Mouse (Mus musculus) CD4-positive, CD25-positive, alpha-beta regulatory T cell, adult 4 months (primary cell): ENCODE measurements around the gene Mylk4. TPM values are rescaled to one million over a fixed set of nuclear protein-coding genes. Genes with fewer than 3 reads are reported as not detected.

Experiments
- ATAC-seq: one replicate; pipeline ENCODE4 v1.8.0; 2017
- polyA plus RNA-seq, 2 experiments: library from polyadenylated mRNA; unstranded; fragments of 100-300 nt; shearing (Covaris generic); gene quantifications; one replicate each; pipeline ENCODE4 v1.2.1; 2017

Mylk4 gene
- polyA plus RNA-seq, 2 experiments from 2014 or later: not detected

DNA sequence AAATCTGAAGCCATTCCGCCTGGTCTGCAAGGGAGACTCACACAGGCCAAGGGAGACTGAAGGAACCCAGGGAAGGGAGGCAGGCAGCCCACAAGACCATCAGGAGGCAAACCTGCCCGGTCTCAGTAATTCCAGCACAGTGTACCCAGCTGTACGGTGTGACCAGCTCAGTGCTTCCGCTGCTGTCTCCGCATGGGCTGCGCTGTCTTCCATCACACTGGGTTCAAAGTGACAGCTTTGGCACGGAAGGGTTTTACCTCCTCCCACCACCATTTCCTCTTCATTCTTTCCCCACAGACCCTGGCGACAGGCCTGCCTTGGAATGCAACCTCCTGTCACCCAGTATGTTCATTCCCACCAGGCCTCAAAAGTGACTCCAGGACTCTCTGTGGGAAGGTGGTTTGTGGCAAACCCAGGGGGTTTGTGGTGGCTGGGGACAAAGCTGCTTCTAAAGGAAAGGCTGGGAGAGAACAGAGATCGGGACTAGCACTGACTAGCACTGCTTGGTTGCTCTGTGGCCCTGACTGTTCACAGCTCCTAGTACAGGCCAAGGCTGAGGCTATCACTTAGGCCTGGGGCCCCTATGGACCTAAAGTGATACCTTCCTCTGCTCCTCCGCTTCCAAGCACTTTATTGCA is 77.0 kb downstream of the Mylk4 start:
- no peak for ATAC-seq

GRCm38 (mm10) chr13:32705315-32705714 is 78.4 kb downstream of the Mylk4 start:
- no peak for ATAC-seq

DNA sequence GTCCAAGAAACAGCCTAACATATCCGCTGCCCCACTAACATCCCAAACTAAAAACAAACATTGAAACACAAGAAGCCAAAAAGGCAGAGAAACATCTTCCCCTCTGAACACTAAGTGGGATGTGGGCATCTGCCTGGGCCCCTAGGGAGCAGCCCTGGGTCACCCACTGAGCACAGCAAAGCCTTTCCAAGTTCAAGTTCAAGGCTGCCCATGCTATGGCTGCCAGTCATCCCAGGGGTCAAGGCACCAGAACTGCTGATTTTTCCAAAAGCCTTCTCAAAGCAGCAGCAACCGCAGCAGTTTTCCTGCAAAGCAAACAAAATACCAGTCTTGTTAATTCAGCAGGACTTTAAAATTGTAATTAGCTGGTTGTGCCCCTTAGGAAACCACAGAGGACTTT is 78.8 kb downstream of the Mylk4 start:
- ATAC-seq: no peak

GRCm38 (mm10) chr13:32701564-32701963 is 82.2 kb downstream of the Mylk4 start:
- no peak for ATAC-seq

- no peak for ATAC-seq
These were observed 84.4 kb downstream of the Mylk4 start for GRCm38 (mm10) chr13:32699376-32699775.

GRCm38 (mm10) chr13:32698956-32699355 is 84.8 kb downstream of the Mylk4 start:
- no peak for ATAC-seq

GRCm38 (mm10) chr13:32693886-32694455 is 89.8 kb downstream of the Mylk4 start:
- no peak for ATAC-seq

DNA sequence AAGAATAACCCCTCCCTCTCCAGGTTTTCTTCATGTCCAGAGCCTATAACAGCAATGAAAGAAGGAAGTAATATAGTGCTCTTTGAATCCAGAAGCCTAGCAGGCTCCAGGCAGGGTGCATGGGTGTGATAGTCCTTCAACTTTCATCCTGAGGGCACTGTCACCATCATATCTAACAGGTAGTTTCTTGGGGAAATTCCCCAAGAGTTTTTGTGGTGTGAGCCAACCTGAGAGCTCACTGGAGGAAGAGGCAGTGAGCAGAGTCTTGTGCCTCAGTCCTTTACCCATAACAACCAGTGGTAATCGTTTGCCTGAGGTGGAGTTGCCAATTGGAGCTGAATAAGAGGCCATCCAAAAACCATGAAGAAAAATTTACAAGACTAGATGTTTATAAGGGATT is 91.2 kb downstream of the Mylk4 start:
- peak; percentile 82 for ATAC-seq

DNA sequence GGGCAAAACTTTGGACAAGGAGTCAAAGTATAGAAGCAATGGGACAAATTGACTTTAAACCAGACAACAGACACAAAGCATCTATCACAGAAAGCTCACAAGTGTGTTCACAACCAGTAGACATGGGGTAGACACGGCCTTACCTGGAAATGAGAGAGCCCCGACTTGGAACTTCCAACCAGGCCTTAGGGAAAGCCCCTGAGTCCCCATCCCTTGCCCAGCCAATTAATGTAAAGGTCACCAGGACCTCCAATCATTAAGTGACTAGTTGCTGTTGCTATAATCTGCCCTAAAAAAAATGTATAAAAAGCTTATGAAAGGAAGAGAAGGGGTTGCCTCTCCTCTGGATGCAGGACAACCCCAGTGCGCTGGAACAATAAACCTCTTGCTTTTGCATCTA is 93.5 kb downstream of the Mylk4 start:
- ATAC-seq: peak; percentile 53

- peak; percentile 89 for ATAC-seq
These were observed 102.8 kb downstream of the Mylk4 start for GRCm38 (mm10) chr13:32680868-32681515.

DNA sequence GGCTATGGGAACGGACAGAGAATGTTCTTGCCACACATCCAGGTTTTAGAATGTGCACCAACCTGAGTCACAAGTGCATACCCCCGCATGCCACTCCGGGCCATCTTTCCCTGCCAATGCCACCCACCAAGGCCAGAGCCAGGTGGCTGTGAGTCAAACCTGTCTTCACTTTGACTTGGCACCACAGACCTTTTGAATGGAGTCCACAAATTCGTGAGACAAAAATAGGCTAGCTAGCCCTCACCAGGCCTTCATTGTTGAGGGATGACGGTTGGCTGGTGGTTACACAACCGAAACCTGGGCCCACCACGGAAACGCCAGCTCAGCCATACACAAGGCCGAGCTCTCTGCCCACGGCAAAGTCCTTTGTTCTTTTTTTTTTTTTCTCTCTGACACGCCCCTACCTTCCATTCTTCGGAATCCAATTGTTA is 103.6 kb downstream of the Mylk4 start:
- no peak for ATAC-seq

- ATAC-seq: no peak
These were observed 104.8 kb downstream of the Mylk4 start for GRCm38 (mm10) chr13:32678998-32679397.

- no peak for ATAC-seq
These were observed 113.0 kb downstream of the Mylk4 start for GRCm38 (mm10) chr13:32670782-32671181.

DNA sequence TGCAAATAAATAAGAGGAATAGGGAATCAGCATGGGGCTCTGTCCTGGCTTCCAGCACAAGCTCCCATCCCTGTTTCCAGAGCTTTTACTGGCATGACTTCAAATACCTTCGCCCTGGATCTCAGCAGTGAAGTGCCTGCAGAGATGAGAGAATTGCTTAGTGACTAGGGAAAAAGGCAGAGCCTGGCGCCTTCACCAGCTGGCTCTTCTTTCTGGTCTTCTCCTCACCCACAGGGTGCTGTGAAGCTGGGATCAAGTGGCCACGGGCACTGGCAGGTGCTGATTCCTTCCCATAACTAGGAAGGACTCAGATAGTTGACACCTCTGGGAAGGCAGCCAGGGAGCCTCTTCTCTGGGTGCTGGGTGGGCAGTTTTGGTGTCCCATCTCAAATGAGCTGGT is 115.5 kb downstream of the Mylk4 start:
- ATAC-seq: no peak

- no peak for ATAC-seq
These were observed 116.4 kb downstream of the Mylk4 start for GRCm38 (mm10) chr13:32667386-32667785.

- ATAC-seq: no peak
These were observed 121.7 kb downstream of the Mylk4 start for GRCm38 (mm10) chr13:32662041-32662440.

- ATAC-seq: peak; percentile 66
These were observed 123.5 kb downstream of the Mylk4 start for GRCm38 (mm10) chr13:32660294-32660693.

GRCm38 (mm10) chr13:32659271-32659670 is 124.5 kb downstream of the Mylk4 start:
- no peak for ATAC-seq

DNA sequence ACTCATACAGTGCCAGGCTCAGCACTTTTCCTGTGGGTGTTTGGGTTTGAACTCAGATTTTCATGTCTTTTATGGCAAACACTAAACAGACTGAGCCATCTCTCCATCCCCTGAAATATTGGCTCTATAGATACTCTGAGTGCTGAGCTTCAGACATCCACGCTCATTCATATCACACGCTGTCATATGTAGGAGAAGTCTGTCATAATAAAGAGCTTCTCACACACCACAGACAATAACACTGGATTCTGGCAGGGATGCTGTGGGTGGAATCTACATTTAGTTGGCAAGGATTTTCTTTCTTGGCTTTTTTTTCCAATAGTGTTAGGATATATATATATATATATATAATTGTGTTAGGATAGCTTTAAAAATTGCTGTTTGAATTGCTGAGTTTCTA is 126.2 kb downstream of the Mylk4 start:
- no peak for ATAC-seq

Other genes starting within 250 kb of the Mylk4 start
- 10 to 100 TPM in 1 of 2 experiments, 1 to 10 TPM in 1; 6.7 to 12.1 TPM for gene Wrnip1, start 18.1 kb upstream of the Mylk4 start, polyA plus RNA-seq
- not detected for gene D930007J09Rik, start 18.9 kb upstream of the Mylk4 start, polyA plus RNA-seq
- gene Serpinb1a, start 67.2 kb upstream of the Mylk4 start, polyA plus RNA-seq: 10 to 100 TPM; 12.7 to 13.2 TPM
- gene Serpinb1c, start 114.3 kb upstream of the Mylk4 start, polyA plus RNA-seq: not detected
- gene Serpinb6b, start 181.3 kb upstream of the Mylk4 start, polyA plus RNA-seq: 10 to 100 TPM; 29.2 to 38.8 TPM
- gene Serpinb9, start 219.3 kb upstream of the Mylk4 start, polyA plus RNA-seq: 10 to 100 TPM; 21.9 to 23.4 TPM
- gene Serpinb9b, start 243.5 kb upstream of the Mylk4 start, polyA plus RNA-seq: under 1 TPM in 1 of 2 experiments, not detected in 1; 0.42 TPM